Mouse (Mus musculus) lung, adult 2 months (tissue): Measurements from ENCODE around the gene Tceal6. TPM values are rescaled to one million over a fixed set of nuclear protein-coding genes. Genes with fewer than 3 reads are reported as not detected.
"Not testable (repeated sequence)": the region's sequence is repeated elsewhere in the genome, so short reads cannot be mapped to it uniquely, and the experiment has no call there.

Experiments used
- DNase-seq: peaks from one replicate; pipeline ENCODE4 v3.0.0; 2022
- H3K4me1 ChIP-seq: fragments of 200-500 bp; 2 replicates; pipeline ENCODE4 v1.6.1; 2011; ENCODE audit warnings: low read length; ENCODE audit not compliant: control insufficient read depth, insufficient read depth
- H3K4me3 ChIP-seq: fragments of 200-500 bp; replicated peaks from 2 replicates; pipeline ENCODE3; 2011; ENCODE audit warnings: low read depth, mild to moderate bottlenecking, control low read depth, low read length; ENCODE audit errors: extremely low read depth
- CTCF ChIP-seq: fragments of 200-500 bp; IDR thresholded peaks from 2 replicates; pipeline ENCODE4 v1.5.1; 2011; ENCODE audit warnings: mild to moderate bottlenecking, low read length, control low read depth; ENCODE audit not compliant: insufficient read depth
- POLR2A ChIP-seq: fragments of 200-500 bp; IDR thresholded peaks from 2 replicates; pipeline ENCODE4 v1.6.1; 2011; ENCODE audit warnings: low read depth, mild to moderate bottlenecking, control low read depth, low read length, borderline replicate concordance; ENCODE audit errors: extremely low read depth
- WGBS: fragments of 180-500 bp; shearing (Covaris S2); methylation state at CpG from one replicate; pipeline ENCODE4 v1.1.7; 2018; 5-methylcytosine and 5-hydroxymethylcytosine counted together
- polyA plus RNA-seq: library from polyadenylated mRNA; depleted of rRNA; stranded (reverse); fragments of >200 nt; gene quantifications from 2 replicates; pipeline ENCODE4 v1.2.3, GENCODE M21; 2012; rRNA removed

Gene Tceal6
- 0.21 TPM in 1 of 2 replicates, not detected in the other for polyA plus RNA-seq

GRCm38 (mm10) chrX:135210436-135211221 lies at the start of gene Tceal6:
TSS of gene Tceal6 (minus strand) at chrX:135210687.
- no peak for DNase-seq
- TF ChIP-seq CTCF (no peak), POLR2A (no peak)
- 32% methylated on average over 13 of the region's 13 CpGs for WGBS
- Histone ChIP-seq H3K4me3 (no peak within 1 kb of the TSS), H3K4me1 (no peaks in the 10 kb centered on the region)

- H3K4me3 ChIP-seq, DNase-seq, H3K4me1 ChIP-seq: not testable (repeated sequence)
- WGBS, result 37% methylated on average over 21 of the region's 21 CpGs
Observed at GRCm38 (mm10) chrX:135209773-135210435, 583 bp downstream of the Tceal6 start.

GRCm38 (mm10) chrX:135189924-135190323 lies 20.6 kb downstream of the Tceal6 start:
- not testable (repeated sequence) for H3K4me1 ChIP-seq, DNase-seq, H3K4me3 ChIP-seq
- no CpG with 5 or more reads among the region's 6 CpGs for WGBS

- DNase-seq, H3K4me1 ChIP-seq, H3K4me3 ChIP-seq: not testable (repeated sequence)
- WGBS, result no CpG with 5 or more reads among the region's 3 CpGs
Observed at GRCm38 (mm10) chrX:135188661-135189060, 21.8 kb downstream of the Tceal6 start.

- 95% methylated on average over 7 of the region's 14 CpGs for WGBS
- not testable (repeated sequence) for H3K4me3 ChIP-seq
Observed at GRCm38 (mm10) chrX:135177532-135177931, 33.0 kb downstream of the Tceal6 start, which contains the start of gene Gm15023. TSS of gene Gm15023 (minus strand) at chrX:135177632.

More at GRCm38 (mm10) chrX:135177532-135177931, 33.0 kb downstream of the Tceal6 start, which contains the start of gene Gm15023:
- not testable (repeated sequence) for DNase-seq, H3K4me1 ChIP-seq

Other genes with a start within 250 kb of the Tceal6 start
- not detected in 2 replicates for gene Nxf2, start 245.9 kb downstream of the Tceal6 start, polyA plus RNA-seq
- gene Zmat1, start 201.5 kb downstream of the Tceal6 start, polyA plus RNA-seq, result 0.71 and 0.72 TPM in 2 replicates
- not detected in 2 replicates for gene Gm15023, start 33.1 kb downstream of the Tceal6 start, polyA plus RNA-seq
- gene Pramel3, start 91.6 kb upstream of the Tceal6 start, polyA plus RNA-seq, result not detected in 2 replicates
- not detected in 2 replicates for gene Gm5128, start 162.6 kb upstream of the Tceal6 start, polyA plus RNA-seq
- not detected in 2 replicates for gene Gm7903, start 223.1 kb upstream of the Tceal6 start, polyA plus RNA-seq